Mouse (Mus musculus) retina, embryonic 14.5 days (tissue): ENCODE data around the gene Apobec2.
A peak's percentile ranks its signal among the peaks of the same experiment; 100 is the strongest.

ENCODE experiments used
- DNase-seq: peaks from one replicate; pipeline ENCODE4 v3.0.0-alpha.2; 2015; ENCODE audit warnings: low spot score

Gene Apobec2

GRCm38 (mm10) chr17:48436487-48436886, 3.8 kb upstream of the Apobec2 start:
- DNase-seq: no peak

GRCm38 (mm10) chr17:48434479-48434878, 1.7 kb upstream of the Apobec2 start:
- DNase-seq: no peak

DNA sequence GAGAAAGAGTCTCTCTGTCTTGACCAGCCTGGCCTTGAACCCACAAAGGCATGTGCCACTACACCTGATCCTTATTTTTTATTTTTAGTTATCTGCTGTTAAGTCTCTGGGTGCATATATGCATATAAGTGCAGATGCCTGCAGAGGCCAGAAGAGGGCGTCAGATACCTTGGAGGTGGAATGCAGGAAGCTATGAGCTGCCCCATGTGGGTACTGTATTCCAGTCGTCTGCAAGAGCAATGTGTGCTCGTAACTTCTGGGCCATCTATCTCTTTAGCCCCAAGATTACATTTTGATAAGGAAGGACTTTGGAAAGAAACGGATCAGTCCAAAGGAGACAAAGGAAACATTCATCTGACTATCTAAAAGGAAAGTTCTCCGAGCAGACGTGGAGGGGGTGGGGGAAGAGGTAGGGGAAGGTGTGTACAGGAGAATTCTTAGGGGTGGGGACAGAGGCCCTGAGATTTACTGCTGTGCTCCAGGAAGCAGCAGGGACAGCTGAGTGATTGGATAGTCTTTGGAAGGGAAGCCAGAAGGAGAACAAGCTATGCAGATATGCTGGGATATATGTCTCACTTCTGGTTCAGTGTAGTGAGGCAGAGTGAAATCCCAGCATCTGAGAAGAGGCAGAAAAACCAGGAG, 1.1 kb upstream of the Apobec2 start:
- no peak for DNase-seq

DNA sequence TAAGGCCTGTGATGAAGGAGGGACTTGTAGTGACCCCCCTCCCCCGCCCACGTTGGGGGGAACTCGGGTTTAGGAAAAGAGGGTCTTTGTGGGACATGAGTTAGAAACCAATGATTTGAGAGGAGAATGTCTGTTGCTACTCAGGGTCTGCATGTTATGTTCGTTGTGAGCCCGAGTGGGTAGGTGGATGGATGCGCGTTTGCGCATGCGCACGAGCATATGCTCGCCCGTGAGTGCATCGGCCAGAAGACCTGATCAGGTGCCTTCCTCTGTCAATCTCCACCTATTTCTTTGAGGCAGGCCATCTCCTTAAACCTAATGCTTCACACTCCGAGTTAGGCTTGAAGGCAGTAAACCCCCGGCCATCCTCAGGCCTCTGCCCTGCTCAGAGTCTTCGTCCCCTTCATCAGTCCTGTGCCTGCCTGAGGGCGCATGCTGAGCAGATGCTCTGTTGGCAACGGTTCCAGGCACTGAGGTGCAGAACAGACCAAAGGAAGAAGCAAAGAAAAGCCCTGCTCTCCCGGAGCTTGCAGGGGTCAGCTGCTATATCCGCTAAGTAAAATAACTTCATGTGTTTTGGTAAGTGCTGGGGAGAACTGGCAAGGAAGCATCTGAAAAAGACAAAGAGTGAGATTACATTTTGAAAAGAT, 401 bp upstream of the Apobec2 start:
- no peak for DNase-seq

DNA sequence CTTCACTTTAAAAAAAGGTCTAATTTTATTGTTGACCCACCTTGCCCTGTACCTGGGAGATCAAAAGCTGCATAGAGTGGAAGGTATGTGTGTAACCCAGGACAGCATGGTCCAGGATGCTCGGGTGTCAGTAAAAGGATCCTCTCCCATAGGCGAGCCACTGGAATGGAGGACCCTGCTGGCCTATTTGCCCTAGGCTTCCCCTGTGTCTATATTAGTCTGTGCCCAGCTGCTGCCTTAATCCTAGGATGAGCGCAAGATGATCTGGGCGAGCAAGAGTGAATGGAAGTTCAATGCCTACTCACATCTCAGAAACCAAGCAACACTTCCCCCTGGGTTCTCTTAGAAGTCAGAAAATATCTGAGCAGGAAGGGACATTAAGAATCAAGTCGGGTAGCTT, 1.7 kb downstream of the Apobec2 start:
- no peak for DNase-seq

DNA sequence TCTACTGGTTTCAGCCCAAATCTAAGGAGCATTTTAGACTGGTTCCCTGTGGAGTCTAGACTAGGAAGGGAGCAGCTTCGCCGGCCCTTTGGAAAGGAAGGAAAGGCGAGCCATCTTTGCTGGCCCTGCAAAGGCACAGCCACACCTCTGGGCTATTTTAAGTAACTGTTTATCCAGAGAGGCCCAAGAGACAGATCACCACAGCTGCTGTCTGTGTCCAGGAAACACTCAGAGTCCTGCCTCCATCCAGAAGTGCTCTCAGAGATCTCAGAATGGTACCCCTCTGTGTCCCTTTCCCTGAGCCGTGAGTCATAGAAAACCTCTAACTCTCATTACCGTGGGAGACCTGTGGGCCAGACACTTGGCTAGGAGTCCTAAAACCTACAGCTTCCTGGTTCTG, 2.3 kb downstream of the Apobec2 start:
- no peak for DNase-seq

DNA sequence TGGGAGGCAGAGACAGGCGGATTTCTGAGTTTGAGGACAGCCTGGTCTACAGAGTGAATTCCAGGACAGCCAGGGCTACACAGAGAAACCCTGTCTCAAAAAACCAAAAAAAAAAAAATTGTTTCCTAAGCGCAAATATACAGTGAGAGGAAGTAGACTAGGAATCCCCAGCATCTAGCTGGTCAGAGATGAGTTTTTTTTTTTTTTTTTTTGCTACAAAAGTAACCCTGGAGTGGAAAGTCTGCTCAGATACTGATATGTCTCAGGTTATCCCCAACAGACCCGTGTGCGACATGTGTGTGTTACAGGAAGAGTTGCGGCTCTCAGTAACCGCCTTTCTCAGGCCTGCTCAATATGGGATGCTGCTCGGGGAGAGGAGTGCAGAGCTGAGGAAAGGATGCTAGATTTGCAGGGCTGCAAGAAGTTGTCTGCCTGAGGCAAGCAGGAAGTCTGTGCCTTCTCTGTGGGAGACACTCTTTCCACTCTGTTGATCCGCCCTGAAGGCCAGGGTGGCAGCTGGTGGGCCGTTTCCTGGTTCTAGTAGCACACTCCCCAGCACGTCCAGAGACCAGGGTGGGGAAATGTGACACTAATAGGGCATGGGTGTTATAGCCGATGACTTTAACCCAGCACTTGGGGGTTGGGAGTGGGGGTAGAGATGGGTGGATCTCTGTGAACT, 4.7 kb downstream of the Apobec2 start:
- no peak for DNase-seq

DNA sequence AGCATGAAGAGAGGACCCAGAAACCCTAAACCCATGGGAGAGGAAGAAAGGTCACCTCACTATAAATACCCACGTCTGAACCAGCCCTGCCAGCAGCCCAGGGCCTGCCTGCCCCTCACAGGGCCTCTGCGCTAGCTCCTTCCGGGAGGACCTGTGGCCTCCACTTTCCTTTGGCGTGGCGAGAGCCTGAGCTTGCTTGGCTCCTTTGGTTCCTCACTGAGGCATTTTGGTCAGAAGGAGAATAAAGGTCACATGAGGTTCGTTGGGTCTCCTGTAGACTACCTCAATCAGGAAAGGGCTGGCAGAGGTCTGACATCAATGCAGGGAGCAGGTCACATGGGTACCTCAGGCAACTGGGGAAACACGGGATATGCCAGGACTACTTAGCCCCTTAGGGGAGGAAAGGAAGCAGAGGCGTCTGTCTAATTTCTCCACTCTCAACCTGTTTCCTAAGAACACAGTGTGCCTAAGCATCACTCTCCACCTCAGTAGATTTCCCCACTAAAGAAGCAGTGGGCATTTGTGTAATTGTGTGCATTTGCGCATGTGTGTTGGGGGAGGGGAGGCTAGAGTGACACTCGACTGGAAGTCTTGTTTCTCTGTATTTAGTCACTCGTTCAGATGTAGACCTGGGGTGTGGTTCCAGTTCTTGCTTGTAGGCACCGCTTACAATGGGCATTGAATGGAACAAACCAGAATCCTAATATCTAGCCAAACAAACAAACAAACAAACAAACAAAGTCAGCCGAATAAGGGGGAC, 5.6 kb downstream of the Apobec2 start:
- DNase-seq: no peak

- no peak for DNase-seq
These were observed 6.7 kb downstream of the Apobec2 start for GRCm38 (mm10) chr17:48425823-48426612.

DNA sequence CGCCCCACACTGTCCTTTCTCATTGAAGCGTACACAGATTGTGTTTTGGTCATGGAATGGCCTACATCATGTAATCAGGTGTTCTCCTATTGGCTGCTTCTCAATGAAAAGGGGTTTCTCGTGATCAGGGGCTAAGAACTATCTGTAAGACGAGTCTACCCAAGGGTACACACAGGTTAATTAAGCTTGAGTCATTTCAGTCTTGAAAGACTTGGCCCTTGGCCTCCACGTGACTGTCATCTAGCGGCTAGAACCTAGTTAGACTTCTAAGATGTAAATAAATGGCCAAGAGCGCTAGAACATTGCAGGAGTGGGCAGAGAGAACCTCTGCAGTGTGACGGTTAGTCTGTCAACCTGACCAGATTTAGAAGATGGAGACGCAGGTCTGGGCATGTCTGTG, 8.5 kb downstream of the Apobec2 start:
- no peak for DNase-seq

GRCm38 (mm10) chr17:48419571-48419970, 13.2 kb downstream of the Apobec2 start:
- no peak for DNase-seq

DNA sequence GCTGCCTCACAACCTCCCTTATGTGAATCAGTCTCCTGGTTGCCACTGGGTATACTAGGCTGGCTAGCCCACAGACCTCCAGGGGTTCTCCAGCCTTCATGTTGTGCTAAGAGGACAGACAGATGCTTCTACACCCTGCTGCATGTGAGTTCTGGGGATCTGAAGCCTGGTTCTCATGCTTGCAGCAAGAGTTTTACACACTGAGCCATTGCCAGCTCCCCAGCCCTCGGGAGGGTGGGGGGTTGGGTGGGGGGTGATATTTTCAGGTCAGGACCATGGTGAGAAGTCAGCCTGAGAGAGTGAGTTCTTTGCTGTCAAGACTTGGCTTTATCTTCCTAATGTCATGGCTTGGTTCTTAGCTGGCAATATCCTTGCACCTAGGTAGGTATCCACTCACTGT, 13.9 kb downstream of the Apobec2 start:
- DNase-seq: no peak

- DNase-seq: no peak
These were observed 14.6 kb downstream of the Apobec2 start for GRCm38 (mm10) chr17:48418174-48418573.

DNA sequence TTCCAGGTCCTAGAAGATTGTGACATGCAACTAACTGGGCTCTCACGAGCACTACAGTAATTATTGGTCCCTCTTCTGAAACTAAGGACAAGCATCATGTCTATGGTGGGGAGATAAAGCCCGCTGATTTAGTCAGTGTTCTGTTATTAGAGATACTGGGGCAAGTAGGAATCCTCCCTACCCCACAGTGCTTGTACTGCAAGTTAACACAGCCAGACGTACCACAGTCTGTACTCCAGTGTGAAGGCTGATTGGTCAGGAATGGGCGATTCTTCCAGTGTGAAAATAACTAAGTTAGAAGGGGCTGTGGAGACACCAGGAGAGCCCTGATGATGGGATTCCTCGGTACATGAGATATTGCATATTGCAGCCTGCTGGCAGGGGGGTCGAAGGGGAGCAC, 15.2 kb downstream of the Apobec2 start:
- DNase-seq: no peak

DNA sequence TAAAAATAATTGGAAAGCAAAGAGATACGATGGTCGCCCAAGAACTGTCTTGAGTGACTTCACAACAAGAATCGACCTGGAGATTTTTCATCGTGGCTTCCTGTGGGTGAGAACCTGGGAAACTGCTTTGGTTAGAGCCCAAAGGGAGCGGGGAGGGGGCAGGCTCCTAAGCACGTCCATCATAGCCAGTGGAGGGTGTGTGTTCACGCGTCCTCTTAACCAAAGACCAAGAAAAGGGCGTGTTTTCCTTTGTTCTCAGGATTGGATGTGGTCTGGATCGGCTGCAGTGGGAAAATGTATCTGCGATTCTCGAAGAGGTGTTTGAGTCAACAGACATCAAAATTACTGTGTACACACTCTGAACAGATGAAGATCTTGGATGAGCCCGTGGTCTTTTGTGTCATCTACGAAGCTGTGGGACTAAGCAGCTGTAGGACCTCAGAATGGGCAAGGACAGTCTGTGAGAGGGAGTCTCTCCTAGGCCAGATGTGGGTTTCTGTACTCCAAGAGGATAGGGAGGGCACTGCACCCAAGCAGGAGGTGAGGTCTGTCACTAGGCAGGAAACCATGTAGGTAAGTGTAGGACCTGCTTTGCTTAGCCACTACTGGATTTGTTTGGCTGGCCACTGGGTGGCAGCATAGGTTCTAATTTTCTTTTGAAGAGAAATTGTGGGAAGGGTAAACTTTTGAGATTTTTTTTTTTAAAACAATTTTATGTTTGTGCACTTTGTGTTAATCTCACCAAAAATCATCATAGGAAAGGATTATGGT, 16.1 kb downstream of the Apobec2 start:
- peak; percentile 77 for DNase-seq

- DNase-seq: no peak
These were observed 16.7 kb downstream of the Apobec2 start for GRCm38 (mm10) chr17:48416011-48416410.

GRCm38 (mm10) chr17:48411241-48411640, 21.5 kb downstream of the Apobec2 start:
- DNase-seq: no peak

GRCm38 (mm10) chr17:48410299-48410785, 22.4 kb downstream of the Apobec2 start:
- no peak for DNase-seq

DNA sequence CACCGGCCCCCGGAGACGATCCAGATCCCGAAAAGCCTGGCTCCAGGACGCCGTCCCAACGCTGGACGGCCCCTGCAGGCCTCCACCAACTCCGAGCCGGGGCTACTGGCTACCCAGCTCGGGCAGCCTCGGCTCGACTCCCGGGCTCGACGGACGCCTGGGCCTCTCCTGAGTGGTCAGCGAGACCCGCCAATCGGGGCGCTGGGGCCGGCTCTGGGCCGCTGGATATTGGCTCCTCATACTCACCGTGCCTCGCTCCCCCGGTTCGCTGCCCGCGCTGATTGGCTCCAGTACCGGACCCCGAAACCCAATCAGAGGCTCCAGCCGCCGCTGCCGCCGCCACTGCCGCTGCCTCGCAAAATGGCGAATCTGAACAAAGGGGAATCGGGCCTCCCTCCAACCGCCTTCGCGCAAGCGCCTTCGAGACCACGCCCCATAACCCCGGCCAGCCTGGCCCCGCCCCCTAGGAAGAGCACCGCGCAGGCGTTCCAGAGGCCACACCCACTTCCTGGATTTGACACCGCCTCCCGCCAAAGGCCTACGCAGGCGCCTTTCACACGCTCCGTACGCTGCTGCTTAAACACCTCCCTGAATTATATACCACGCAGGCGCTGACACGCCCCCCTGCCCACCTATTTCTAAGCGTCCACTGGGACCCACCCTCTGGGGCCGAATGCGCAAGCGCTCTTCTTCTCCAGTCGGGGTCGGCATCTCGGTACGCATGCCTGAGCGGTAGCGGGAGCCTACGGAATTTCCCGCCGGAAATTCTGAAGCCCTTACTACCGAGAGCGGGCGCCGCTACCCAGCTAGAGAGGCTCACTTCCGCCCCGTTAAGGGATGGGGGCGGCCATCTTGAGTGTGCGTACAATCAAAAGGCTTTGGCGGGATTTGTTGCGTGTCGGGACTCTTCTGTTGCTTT, 23.1 kb downstream of the Apobec2 start, which contains the start of the genes Nfya and Oard1:
Gene Nfya, minus strand, starts transcription at position 527 of the 919 bp plus-strand sequence.
Gene Oard1, plus strand, starts transcription at position 635 of the 919 bp plus-strand sequence.
- DNase-seq: peak; percentile 100
